Mouse (Mus musculus) CH12.LX (cell line): ENCODE data around the gene Fah. TPM values are rescaled to one million over a fixed set of nuclear protein-coding genes. Genes with fewer than 3 reads are reported as not detected.

Experiments used
- DNase-seq: peaks from one replicate; pipeline ENCODE4 v3.0.0-alpha.2; 2013; ENCODE audit errors: extremely low read depth
- H3K27ac ChIP-seq: 2 replicates; pipeline ENCODE4 v1.5.1; 2012; ENCODE audit warnings: low read depth, mild to moderate bottlenecking, control low read depth, moderate library complexity; ENCODE audit not compliant: insufficient read depth
- H3K27me3 ChIP-seq: replicated peaks from 2 replicates; pipeline ENCODE3; 2012; ENCODE audit warnings: inconsistent platforms
- H3K36me3 ChIP-seq, 2 experiments: replicated peaks in 1 of 2; 2 replicates each; pipeline versions ENCODE3 to v1.6.1; 2012; ENCODE audit warnings: inconsistent platforms in 1 of 2, low read length in 1 of 2, mild to moderate bottlenecking in 1 of 2, mixed read lengths in 1 of 2, moderate library complexity in 1 of 2; ENCODE audit not compliant: control insufficient read depth in 1 of 2, insufficient read depth in 1 of 2
- H3K4me1 ChIP-seq, 2 experiments: 2 replicates each; pipeline ENCODE4 v1.6.1; 2012; ENCODE audit warnings: inconsistent platforms in 1 of 2, moderate library complexity in 1 of 2; ENCODE audit not compliant: insufficient read depth in 2 of 2, control insufficient read depth in 1 of 2
- H3K4me2 ChIP-seq: 2 replicates; pipeline ENCODE4 v1.6.1; 2012; ENCODE audit warnings: low read depth, mild to moderate bottlenecking, control low read depth; ENCODE audit not compliant: poor library complexity, insufficient read depth, severe bottlenecking
- H3K4me3 ChIP-seq, 3 experiments: fragments of 150-350 bp in 1 of 3; sonication (generic) in 1 of 3; replicated peaks in 1 of 3; 2 replicates each; pipeline versions ENCODE3 to v1.5.1; 2011 to 2012; ENCODE audit warnings: low read depth in 2 of 3, low read length in 2 of 3, mild to moderate bottlenecking in 2 of 3, moderate library complexity in 2 of 3, control low read depth in 1 of 3, improper control_type of control experiment in 1 of 3, inconsistent platforms in 1 of 3, mixed read lengths in 1 of 3; ENCODE audit not compliant: poor library complexity in 1 of 3
- H3K79me2 ChIP-seq: replicated peaks from 2 replicates; pipeline ENCODE4 v1.6.1; 2012; ENCODE audit warnings: mild to moderate bottlenecking, moderate library complexity; ENCODE audit not compliant: control insufficient read depth, poor library complexity, insufficient read depth, severe bottlenecking; ENCODE audit errors: extremely low read depth
- H3K9ac ChIP-seq: 2 replicates; pipeline ENCODE4 v1.6.1; 2012; ENCODE audit warnings: low read depth, mild to moderate bottlenecking, control low read depth, moderate library complexity; ENCODE audit not compliant: insufficient read depth
- H3K9me3 ChIP-seq: replicated peaks from 2 replicates; pipeline ENCODE3; 2012; ENCODE audit warnings: low read length, inconsistent platforms, mixed read lengths
- BHLHE40 ChIP-seq: IDR thresholded peaks from 2 replicates; pipeline ENCODE4 v1.6.1; 2011; ENCODE audit warnings: mild to moderate bottlenecking, low read depth, low read length, improper control_type of control experiment
- CHD1 ChIP-seq: IDR thresholded peaks from 2 replicates; pipeline ENCODE4 v1.6.1; 2012; ENCODE audit warnings: low read depth, low read length, improper control_type of control experiment, inconsistent platforms
- CHD2 ChIP-seq: IDR thresholded peaks from 2 replicates; pipeline ENCODE4 v1.6.1; 2011; ENCODE audit warnings: low read length, improper control_type of control experiment
- CTCF ChIP-seq, 2 experiments: IDR thresholded peaks in 1 of 2; conservative IDR thresholded peaks in 1 of 2; 2 replicates each; pipeline ENCODE4 v1.5.1; 2011 to 2012; ENCODE audit warnings: low read depth in 2 of 2, low read length in 2 of 2, improper control_type of control experiment in 1 of 2, inconsistent platforms in 1 of 2, mild to moderate bottlenecking in 1 of 2, moderate library complexity in 1 of 2
- E2F4 ChIP-seq: IDR thresholded peaks from 2 replicates; pipeline ENCODE4 v1.6.1; 2011; ENCODE audit warnings: low read depth, low read length, improper control_type of control experiment; ENCODE audit not compliant: insufficient replicate concordance
- EP300 ChIP-seq: IDR thresholded peaks from 2 replicates; pipeline ENCODE4 v1.6.1; 2011; ENCODE audit warnings: low read length, improper control_type of control experiment
- ETS1 ChIP-seq: conservative IDR thresholded peaks from 2 replicates; pipeline ENCODE4 v1.6.1; 2012; ENCODE audit warnings: low read depth, mild to moderate bottlenecking, inconsistent platforms, low read length, improper control_type of control experiment, moderate library complexity
- GABPA ChIP-seq: IDR thresholded peaks from 2 replicates; pipeline ENCODE4 v1.6.1; 2012; ENCODE audit warnings: low read depth, low read length, improper control_type of control experiment, inconsistent platforms; ENCODE audit not compliant: insufficient replicate concordance
- HCFC1 ChIP-seq: IDR thresholded peaks from 2 replicates; pipeline ENCODE4 v1.6.1; 2012; ENCODE audit warnings: low read depth, mild to moderate bottlenecking, inconsistent platforms, low read length, improper control_type of control experiment
- IRF4 ChIP-seq: IDR thresholded peaks from 2 replicates; pipeline ENCODE4 v1.6.1; 2014; ENCODE audit warnings: low read depth, mild to moderate bottlenecking, inconsistent platforms, low read length, improper control_type of control experiment
- JUN ChIP-seq: IDR thresholded peaks from 2 replicates; pipeline ENCODE4 v1.6.1; 2011; ENCODE audit warnings: low read depth, mild to moderate bottlenecking, low read length, improper control_type of control experiment, moderate library complexity; ENCODE audit not compliant: insufficient read depth
- JUND ChIP-seq: conservative IDR thresholded peaks from 2 replicates; pipeline ENCODE4 v1.6.1; 2011; ENCODE audit warnings: low read depth, low read length, improper control_type of control experiment
- KAT2A ChIP-seq: IDR thresholded peaks from 2 replicates; pipeline ENCODE4 v1.6.1; 2012; ENCODE audit warnings: low read length, improper control_type of control experiment, inconsistent platforms; ENCODE audit not compliant: insufficient replicate concordance
- MAFK ChIP-seq: IDR thresholded peaks from 2 replicates; pipeline ENCODE4 v1.6.1; 2011; ENCODE audit warnings: low read length, improper control_type of control experiment; ENCODE audit not compliant: insufficient replicate concordance
- MAX ChIP-seq: IDR thresholded peaks from 2 replicates; pipeline ENCODE4 v1.6.1; 2011; ENCODE audit warnings: low read length, improper control_type of control experiment
- MAZ ChIP-seq: IDR thresholded peaks from 2 replicates; pipeline ENCODE4 v1.6.1; 2012; ENCODE audit warnings: low read depth, mild to moderate bottlenecking, inconsistent platforms, low read length, improper control_type of control experiment, moderate library complexity
- MEF2A ChIP-seq: IDR thresholded peaks from 2 replicates; pipeline ENCODE4 v1.6.1; 2014; ENCODE audit warnings: low read depth, mild to moderate bottlenecking, inconsistent platforms, low read length, improper control_type of control experiment, borderline replicate concordance
- MXI1 ChIP-seq: IDR thresholded peaks from 2 replicates; pipeline ENCODE4 v1.6.1; 2011; ENCODE audit warnings: mild to moderate bottlenecking, low read depth, low read length, improper control_type of control experiment
- MYC ChIP-seq: IDR thresholded peaks from 2 replicates; pipeline ENCODE4 v1.6.1; 2011; ENCODE audit warnings: low read depth, mild to moderate bottlenecking, improper control_type of control experiment, low read length
- NELFE ChIP-seq: IDR thresholded peaks from 2 replicates; pipeline ENCODE4 v1.6.1; 2011; ENCODE audit warnings: low read depth, low read length, improper control_type of control experiment
- NRF1 ChIP-seq: IDR thresholded peaks from 2 replicates; pipeline ENCODE4 v1.6.1; 2014; ENCODE audit warnings: low read depth, mild to moderate bottlenecking, inconsistent platforms, low read length, improper control_type of control experiment, moderate library complexity
- PAX5 ChIP-seq: IDR thresholded peaks from 2 replicates; pipeline ENCODE4 v1.6.1; 2012; ENCODE audit warnings: low read length, inconsistent platforms, mixed read lengths
- POLR2A ChIP-seq: IDR thresholded peaks from 2 replicates; pipeline ENCODE4 v1.6.1; 2011; ENCODE audit warnings: low read depth, mild to moderate bottlenecking, improper control_type of control experiment, low read length
- POLR2AphosphoS2 ChIP-seq: IDR thresholded peaks from 2 replicates; pipeline ENCODE4 v1.6.1; 2011; ENCODE audit warnings: low read depth, low read length, improper control_type of control experiment
- RAD21 ChIP-seq: IDR thresholded peaks from 2 replicates; pipeline ENCODE4 v1.6.1; 2011; ENCODE audit warnings: low read depth, mild to moderate bottlenecking, low read length, improper control_type of control experiment, moderate library complexity
- RCOR1 ChIP-seq: conservative IDR thresholded peaks from 2 replicates; pipeline ENCODE4 v1.6.1; 2012; ENCODE audit warnings: low read depth, mild to moderate bottlenecking, inconsistent platforms, low read length, improper control_type of control experiment
- SIN3A ChIP-seq: IDR thresholded peaks from 2 replicates; pipeline ENCODE4 v1.6.1; 2012; ENCODE audit warnings: low read length, improper control_type of control experiment, inconsistent platforms
- SMC3 ChIP-seq: IDR thresholded peaks from 2 replicates; pipeline ENCODE4 v1.6.1; 2011; ENCODE audit warnings: low read depth, low read length, improper control_type of control experiment
- TCF12 ChIP-seq: IDR thresholded peaks from 2 replicates; pipeline ENCODE4 v1.6.1; 2014; ENCODE audit warnings: low read depth, mild to moderate bottlenecking, inconsistent platforms, low read length, improper control_type of control experiment
- UBTF ChIP-seq: IDR thresholded peaks from 2 replicates; pipeline ENCODE4 v1.6.1; 2012; ENCODE audit warnings: low read depth, mild to moderate bottlenecking, inconsistent platforms, low read length, improper control_type of control experiment, moderate library complexity
- USF1 ChIP-seq: IDR thresholded peaks from 2 replicates; pipeline ENCODE4 v1.6.1; 2014; ENCODE audit warnings: low read depth, mild to moderate bottlenecking, inconsistent platforms, low read length, improper control_type of control experiment
- USF2 ChIP-seq: conservative IDR thresholded peaks from 2 replicates; pipeline ENCODE4 v1.6.1; 2011; ENCODE audit warnings: low read depth, low read length, improper control_type of control experiment
- ZC3H11A ChIP-seq: IDR thresholded peaks from 2 replicates; pipeline ENCODE4 v1.6.1; 2012; ENCODE audit warnings: low read depth, mild to moderate bottlenecking, inconsistent platforms, low read length, improper control_type of control experiment
- ZKSCAN1 ChIP-seq: IDR thresholded peaks from 2 replicates; pipeline ENCODE4 v1.6.1; 2012; ENCODE audit warnings: low read depth, inconsistent platforms, low read length, improper control_type of control experiment, borderline replicate concordance
- ZMIZ1 ChIP-seq: IDR thresholded peaks from 2 replicates; pipeline ENCODE4 v1.6.1; 2012; ENCODE audit warnings: low read depth, mild to moderate bottlenecking, inconsistent platforms, low read length, improper control_type of control experiment
- ZNF384 ChIP-seq: IDR thresholded peaks from 2 replicates; pipeline ENCODE4 v1.6.1; 2012; ENCODE audit warnings: low read depth, low read length, improper control_type of control experiment, inconsistent platforms
- dilution Hi-C: fragments of 300-500 bp; cut with MboI; formaldehyde crosslinking; loops from 2 replicates; pipeline ENCODE4 v1.14.3; 2020; ENCODE audit warnings: low sequenced_read_pairs; ENCODE audit not compliant: extremely low pct_unique_long_range_greater_than_20kb, extremely low pct_ligation_motif_present
- in situ Hi-C: fragments of 300-500 bp; cut with MboI; formaldehyde crosslinking; loops from 3 replicates; pipeline ENCODE4 v1.14.3; 2019; ENCODE audit warnings: low sequenced_read_pairs, low pct_ligation_motif_present, low pct_unique_long_range_greater_than_20kb, mixed read lengths
- polyA plus RNA-seq: library from polyadenylated mRNA; unstranded; fragments of >175 nt; gene quantifications from 2 replicates; pipeline ENCODE4 v1.2.1, GENCODE M21; 2012; ENCODE audit warnings: low read depth; ENCODE audit not compliant: insufficient read length
- total RNA-seq, 2 experiments: library from RNA; depleted of rRNA; stranded (reverse); fragments of 300-350 nt in 1 of 2; fragments of >200 nt in 1 of 2; gene quantifications; 2 replicates each; pipeline ENCODE4 v1.2.3; 2012 to 2014

The Fah gene
- total and polyA plus RNA-seq, 3 experiments: 128 to 203 (median 167) TPM

DNA sequence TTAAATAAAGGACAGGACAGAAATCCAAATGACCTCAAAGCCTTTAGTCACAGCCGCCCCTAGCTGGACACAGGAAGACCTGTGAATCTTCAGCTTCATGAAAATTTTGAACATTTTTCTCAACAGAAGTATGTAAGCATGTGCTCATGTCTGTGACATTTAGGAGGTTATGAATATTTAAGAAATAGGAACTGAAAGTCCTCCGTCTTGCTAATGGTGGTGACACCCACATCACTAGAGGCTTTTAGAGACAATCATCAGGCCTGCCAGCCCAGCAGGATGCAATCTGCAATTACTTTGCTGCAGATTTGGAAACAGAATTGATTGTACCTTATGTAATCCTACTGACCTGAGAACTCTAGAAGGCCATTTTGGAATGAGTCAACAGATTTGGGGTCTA is 55.0 kb downstream of the Fah start:
- Histone ChIP-seq H3K4me3 (no peak overlapping the region), H3K9ac (no peak overlapping the region), H3K9me3 (no peaks in the 10 kb centered on the region), H3K27ac (no peak overlapping the region), H3K4me2 (no peak overlapping the region), H3K36me3 (no peaks in the 10 kb centered on the region), H3K79me2 (no peaks in the 10 kb centered on the region), H3K27me3 (no peaks in the 10 kb centered on the region), H3K4me1 (peaks cover 0 to 16% of the 10 kb centered on the region in 2 experiments; a peak in 2 of 4 replicates)
- no peak for TF ChIP-seq MEF2A
- no peak for TF ChIP-seq CHD2
- TF ChIP-seq BHLHE40: peak; percentile 46; the same call in 1 of the 2 replicates
- no peak for TF ChIP-seq NRF1
- TF ChIP-seq ZMIZ1: no peak
- no peak for TF ChIP-seq CHD1
- TF ChIP-seq SMC3: no peak
- TF ChIP-seq SIN3A: no peak
- TF ChIP-seq TCF12: no peak
- no peak for TF ChIP-seq MAZ
- TF ChIP-seq MAX: peak; percentile 65; the same call in 1 of the 2 replicates
- no peak for TF ChIP-seq E2F4
- no peak for TF ChIP-seq POLR2A
- peak; percentile 91 for TF ChIP-seq MYC
- no peak for TF ChIP-seq RCOR1
- TF ChIP-seq ZKSCAN1: no peak
- TF ChIP-seq PAX5: no peak
- TF ChIP-seq EP300: peak; percentile 76
- TF ChIP-seq NELFE: no peak
- no peak for TF ChIP-seq RAD21
- TF ChIP-seq POLR2AphosphoS2: no peak
- peak; percentile 90 for TF ChIP-seq IRF4
- no peak for TF ChIP-seq ZC3H11A
- no peak for TF ChIP-seq JUND
- TF ChIP-seq ETS1: no peak
- TF ChIP-seq MAFK: no peak
- TF ChIP-seq MXI1: no peak
- TF ChIP-seq ZNF384: no peak
- TF ChIP-seq CTCF (conservative IDR thresholded peaks at IDR 0.05 in 1 of 2, IDR thresholded peaks at IDR 0.05 in 1 of 2; ENCODE audit: low read depth in 2 of 2, low read length in 2 of 2): no peak
- no peak for TF ChIP-seq JUN
- TF ChIP-seq KAT2A: no peak
- TF ChIP-seq USF1: no peak
- no peak for TF ChIP-seq USF2
- TF ChIP-seq UBTF: no peak
- TF ChIP-seq HCFC1: no peak
- no peak for TF ChIP-seq GABPA
- dilution Hi-C loops (no loop called here), in situ Hi-C loops (no loop called here)
- peak; percentile 66 for DNase-seq
